Mouse (Mus musculus): ENCODE data around the gene Myo1g.
A peak's percentile ranks its signal among the peaks of the same experiment; 100 is the strongest.
"Not testable (repeated sequence)": the region's sequence is repeated elsewhere in the genome, so short reads cannot be mapped to it uniquely, and the experiment has no call there.

The Myo1g gene

DNA sequence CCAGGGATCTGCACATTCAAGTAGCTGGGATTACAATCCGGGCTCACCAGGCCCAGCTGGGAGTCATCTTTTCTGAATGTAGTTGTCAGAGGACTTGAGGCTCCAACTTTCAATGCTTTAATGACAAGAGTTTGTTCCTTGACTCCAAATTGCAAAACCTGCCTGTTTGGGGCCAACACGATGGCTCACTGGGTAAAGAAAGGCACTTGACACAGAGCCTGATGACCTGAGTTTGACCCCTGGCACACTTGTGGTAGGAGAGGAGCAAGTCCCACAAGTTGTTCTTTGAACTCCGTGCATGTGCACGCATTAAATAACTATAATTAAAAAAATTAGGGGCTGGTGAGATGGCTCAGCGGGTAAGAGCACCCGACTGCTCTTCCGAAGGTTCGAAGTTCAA lies 9.2 kb upstream of the Myo1g start:
- DNase-seq (ENCODE audit: low read depth in 1 of 2, low spot score in 2 of 2), result no peak

DNA sequence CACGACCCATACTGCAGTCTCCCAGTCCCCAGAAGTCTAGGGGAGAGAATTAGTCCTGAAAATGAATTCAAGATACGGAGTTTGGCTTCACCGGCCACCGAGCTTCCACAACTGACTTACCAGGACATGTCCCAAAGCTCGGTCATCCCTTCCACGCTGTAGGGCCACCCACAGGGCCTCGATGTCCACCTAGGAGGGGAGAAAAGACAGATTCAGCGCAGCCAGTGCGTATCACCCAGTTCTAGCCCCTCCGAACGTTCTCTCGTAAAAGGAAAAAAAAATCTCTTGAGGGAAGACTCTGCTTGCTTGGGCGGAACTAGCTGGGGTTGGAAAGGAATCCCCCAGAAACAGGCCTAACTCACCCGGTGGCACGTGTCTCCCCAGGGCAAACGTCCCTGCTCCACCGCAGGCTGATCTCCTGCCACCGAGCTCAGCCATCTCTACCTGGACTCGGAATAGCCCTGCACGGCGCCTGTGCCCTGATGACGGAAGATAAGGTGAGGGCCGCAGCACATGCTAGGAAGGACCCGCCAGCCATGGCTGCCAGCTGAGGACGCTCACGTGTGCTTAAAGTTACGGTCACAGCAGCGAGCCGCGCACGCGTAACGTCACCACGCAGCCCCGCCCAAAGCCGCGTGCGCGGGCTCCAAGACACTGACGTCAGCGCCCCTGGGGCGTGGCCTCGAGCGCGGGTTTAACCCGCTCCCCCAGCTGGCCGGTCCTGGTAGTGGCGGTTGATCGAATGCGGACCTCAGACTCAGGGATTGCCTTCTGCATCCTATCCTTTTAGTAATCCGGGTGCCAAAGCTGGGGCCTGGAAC lies 7.6 kb upstream of the Myo1g start:
- DNase-seq (ENCODE audit: low read depth in 1 of 2, low spot score in 2 of 2), result peak; percentile 93 to 98

GRCm38 (mm10) chr11:6527256-6528185 lies 6.8 kb upstream of the Myo1g start:
- DNase-seq (ENCODE audit: low read depth in 1 of 2, low spot score in 2 of 2), result no peak

- not testable (repeated sequence) for DNase-seq (ENCODE audit: low read depth in 1 of 2, low spot score in 2 of 2)
Measured at GRCm38 (mm10) chr11:6526526-6527255, 5.9 kb upstream of the Myo1g start.

DNA sequence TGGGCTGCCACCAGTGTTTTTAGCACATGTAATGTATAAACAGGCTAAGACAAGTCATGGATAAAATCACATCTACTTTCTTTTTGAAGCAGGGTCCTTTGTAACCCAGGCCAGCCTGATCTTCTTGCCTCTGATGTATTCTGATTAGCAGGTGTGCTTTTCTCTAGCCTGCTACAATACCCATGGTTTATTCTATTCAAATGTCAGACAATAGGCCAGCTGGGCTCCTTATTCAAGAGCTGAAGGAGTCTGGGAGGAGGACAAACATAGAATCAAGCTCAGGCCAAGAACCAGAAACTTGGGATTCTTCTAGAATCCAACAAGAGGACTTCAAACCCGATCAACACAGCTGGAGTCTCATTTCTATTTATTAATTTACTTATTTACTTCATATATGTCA lies 4.5 kb upstream of the Myo1g start:
- DNase-seq (ENCODE audit: low read depth in 1 of 2, low spot score in 2 of 2), result no peak

GRCm38 (mm10) chr11:6524880-6525238 lies 4.1 kb upstream of the Myo1g start:
- DNase-seq (ENCODE audit: low read depth in 1 of 2, low spot score in 2 of 2), result no peak

DNA sequence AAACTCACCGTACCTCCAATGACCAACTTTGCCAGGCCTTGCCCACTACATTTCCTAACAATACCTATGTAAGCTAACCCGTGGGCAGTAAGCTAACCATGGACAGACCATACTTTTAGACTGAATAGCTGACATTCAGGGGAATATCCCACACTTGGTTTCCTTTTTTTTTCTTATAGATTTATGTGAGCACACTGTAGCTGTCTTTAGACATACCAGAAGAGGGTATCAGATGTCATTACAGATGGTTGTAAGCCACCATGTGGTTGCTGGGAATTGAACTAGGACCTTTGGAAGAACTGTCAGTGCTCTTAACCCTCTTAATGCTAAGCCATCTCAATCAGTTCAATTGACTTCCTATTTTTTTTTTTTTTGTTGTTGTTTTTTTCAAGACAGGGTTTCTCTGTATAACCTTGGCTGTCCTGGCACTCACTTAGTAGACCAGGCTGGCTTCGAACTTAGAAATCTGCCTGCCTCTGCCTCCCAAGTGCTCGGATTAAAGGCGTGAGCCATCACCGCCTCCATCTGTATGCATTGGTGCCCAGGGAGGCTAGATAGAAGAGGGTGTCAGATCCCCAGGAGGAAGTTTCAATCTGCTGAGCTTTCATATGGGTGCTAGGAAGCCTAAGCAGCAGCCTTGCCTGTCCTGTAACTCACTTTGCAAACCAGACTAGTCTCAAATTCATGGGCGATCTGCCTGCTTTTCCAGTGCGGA lies 3.6 kb upstream of the Myo1g start:
- no peak for DNase-seq (ENCODE audit: low read depth in 1 of 2, low spot score in 2 of 2)

DNA sequence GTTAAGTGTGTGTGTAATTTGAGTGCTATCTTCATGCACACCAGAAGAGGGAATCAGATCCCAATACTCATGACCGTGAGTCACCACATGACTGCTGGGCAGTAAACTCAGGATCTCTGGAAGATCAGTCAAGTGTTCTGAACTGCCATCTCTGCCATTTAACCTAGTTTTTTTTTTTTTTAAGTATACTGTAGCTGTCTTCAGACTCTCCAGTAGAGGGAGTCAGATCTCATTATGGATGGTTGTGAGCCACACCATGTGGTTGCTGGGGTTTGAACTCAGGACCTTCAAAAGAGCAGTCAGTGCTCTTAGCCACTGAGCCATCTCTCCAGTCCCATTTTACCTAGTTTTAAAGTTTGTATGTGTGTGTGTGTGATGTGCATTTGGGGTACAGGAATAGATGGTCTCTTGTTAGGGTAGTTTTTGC lies 2.9 kb upstream of the Myo1g start:
- DNase-seq (ENCODE audit: low read depth in 1 of 2, low spot score in 2 of 2), result no peak

- peak; percentile 52 to 79 for DNase-seq (ENCODE audit: low read depth in 1 of 2, low spot score in 2 of 2)
Measured at GRCm38 (mm10) chr11:6522782-6523525, 2.2 kb upstream of the Myo1g start.

GRCm38 (mm10) chr11:6519491-6520033 lies 1.2 kb downstream of the Myo1g start:
- DNase-seq (ENCODE audit: low read depth in 1 of 2, low spot score in 2 of 2), result peak; percentile 49 to 73

DNA sequence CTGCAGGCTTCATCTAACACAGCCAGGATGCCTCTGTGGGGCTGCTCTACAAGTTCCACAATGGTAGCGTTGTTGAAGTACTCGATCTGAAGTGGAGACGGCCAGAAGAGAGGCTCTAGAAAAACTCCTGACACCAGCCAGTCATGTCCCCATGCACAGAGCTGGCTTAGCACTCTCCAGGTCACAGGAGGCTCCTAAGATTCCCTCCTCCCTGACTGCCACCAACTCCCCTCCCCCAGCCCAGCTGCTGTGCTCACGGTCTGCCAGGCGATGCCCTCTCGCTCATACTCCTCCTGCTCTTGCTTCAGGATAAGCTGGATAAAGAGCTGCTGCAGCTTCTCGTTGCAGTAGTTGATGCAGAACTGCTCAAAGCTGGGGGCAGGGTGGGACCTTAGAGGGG lies 5.9 kb downstream of the Myo1g start:
- DNase-seq (ENCODE audit: low read depth in 1 of 2, low spot score in 2 of 2), result no peak

DNA sequence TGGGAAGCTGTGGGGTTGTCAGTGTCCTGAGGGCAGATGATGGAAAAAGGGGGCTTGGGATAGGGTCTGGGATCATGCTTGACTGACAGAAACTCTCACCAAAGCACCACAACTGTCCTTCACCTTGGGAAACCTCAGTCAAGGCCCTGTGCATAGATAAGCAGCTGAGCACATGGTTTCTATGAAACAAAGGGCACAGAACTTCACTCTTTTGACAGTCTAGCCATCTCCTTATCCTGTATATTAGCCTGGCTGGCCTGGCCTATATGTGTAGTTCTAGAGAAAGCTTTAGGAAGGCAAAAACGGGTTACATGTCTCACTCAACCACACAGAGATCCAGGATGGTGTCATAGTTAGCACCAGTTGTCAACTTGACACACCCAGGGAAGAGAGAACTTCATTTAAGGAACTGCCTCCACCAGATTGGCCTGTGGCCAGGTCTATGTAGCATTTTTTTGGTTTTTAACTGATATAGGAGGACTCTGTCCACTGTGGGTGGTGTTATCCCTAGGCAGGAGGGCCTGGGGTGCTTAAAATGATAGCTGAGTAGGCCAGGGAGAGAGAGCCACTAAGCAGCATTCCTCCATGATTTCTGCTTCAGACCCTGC lies 12.4 kb downstream of the Myo1g start:
- no peak for DNase-seq (ENCODE audit: low read depth in 1 of 2, low spot score in 2 of 2)

GRCm38 (mm10) chr11:6506516-6506915 lies 14.2 kb downstream of the Myo1g start:
- no peak for DNase-seq (ENCODE audit: low read depth in 1 of 2, low spot score in 2 of 2)

- no peak for DNase-seq (ENCODE audit: low read depth in 1 of 2, low spot score in 2 of 2)
Measured at GRCm38 (mm10) chr11:6504689-6505088, 16.1 kb downstream of the Myo1g start.

GRCm38 (mm10) chr11:6504226-6504625 lies 16.5 kb downstream of the Myo1g start:
- no peak for DNase-seq (ENCODE audit: low read depth in 1 of 2, low spot score in 2 of 2)

DNA sequence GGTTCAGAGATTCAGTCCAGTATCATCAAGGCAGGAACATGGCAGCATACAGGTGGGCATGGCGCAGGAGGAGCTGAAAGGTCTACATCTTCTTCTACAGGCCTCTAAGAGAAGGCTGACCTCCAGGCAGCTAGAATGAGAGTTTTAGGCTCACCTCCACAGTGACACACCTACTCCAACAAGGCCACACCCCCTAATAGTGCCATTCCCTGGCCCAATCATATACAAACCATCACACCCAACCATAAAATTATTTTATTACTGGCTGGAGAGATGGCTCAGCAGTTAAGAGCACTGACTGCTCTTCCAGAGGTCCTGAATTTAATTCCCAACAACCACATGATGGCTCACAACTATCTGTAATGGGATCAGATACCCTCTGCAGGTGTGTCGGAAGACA lies 18.3 kb downstream of the Myo1g start:
- no peak for DNase-seq (ENCODE audit: low read depth in 1 of 2, low spot score in 2 of 2)

- DNase-seq (ENCODE audit: low read depth in 1 of 2, low spot score in 2 of 2), result no peak
Measured at GRCm38 (mm10) chr11:6497311-6497948, 23.3 kb downstream of the Myo1g start.

GRCm38 (mm10) chr11:6489691-6490503 lies 30.9 kb downstream of the Myo1g start:
- DNase-seq (ENCODE audit: low read depth in 1 of 2, low spot score in 2 of 2), result peak in 1 of 2 experiments; percentile 42
